Comparison of ENCODE assay signal across 13 mouse cellular contexts in the genomic region with DNA sequence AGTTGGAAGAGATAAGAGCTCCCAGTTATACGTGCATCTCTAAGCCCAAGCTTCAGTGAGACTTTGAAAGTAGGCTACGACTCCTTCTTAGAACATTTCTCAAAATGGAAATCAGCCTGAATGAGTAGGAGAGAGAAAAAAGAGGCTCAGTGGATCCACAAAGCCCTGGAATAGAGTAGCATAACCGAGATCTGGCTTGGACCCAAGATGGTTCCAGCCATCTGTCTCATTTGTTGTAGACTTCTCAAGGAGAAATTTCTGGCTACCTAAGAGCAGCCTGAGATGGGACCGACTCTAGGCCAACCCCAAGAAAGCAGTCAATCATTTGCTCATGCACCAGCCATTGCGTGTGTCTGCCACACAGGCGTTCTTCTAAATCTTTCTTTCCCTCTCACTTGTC.
DNase-seq lines count a peak whose midpoint lies in the region; ATAC-seq lines count a peak whose summit lies in the region.
"Had no signal": no experiment of that assay in that cellular context is flagged by ENCODE, and none has a peak within 500 bp of the region (broad histone marks: within the 10 kb centered on the region; RNA-seq: fewer than 3 reads in every experiment).

No protein-coding gene starts in this region.

- no peak overlapping the region for H3K4me3 ChIP-seq in hindbrain, embryonic 12.5 days
- no peak overlapping the region for H3K4me3 ChIP-seq in hindbrain, embryonic 11.5 days (ENCODE audit: low read depth, low read length)
- H3K4me3 ChIP-seq: kidney, embryonic 15.5 days; limb, embryonic 15.5 days; myocyte had no signal

- H3K36me3 ChIP-seq in hindbrain, embryonic 12.5 days: no peaks in the 10 kb centered on the region
- no peaks in the 10 kb centered on the region for H3K36me3 ChIP-seq in hindbrain, embryonic 11.5 days (ENCODE audit: control insufficient read depth, insufficient read depth, low read length)
- H3K36me3 ChIP-seq: kidney, embryonic 15.5 days; limb, embryonic 15.5 days had no signal

- no peak for DNase-seq in hindbrain, embryonic 11.5 days (ENCODE audit: low spot score)
- DNase-seq in cerebellum, adult 9-11 months: peak; percentile 17
- DNase-seq in frontal cortex, postnatal 14 days (ENCODE audit: low spot score in 2 of 2): peak; percentile 41 to 47
- peak; percentile 73 for DNase-seq in left cerebral cortex, postnatal 4 days
- no peak for DNase-seq in urinary bladder, postnatal 25 days (ENCODE audit: low spot score)
- DNase-seq in lung, adult 18-20 months: no peak
- no peak for DNase-seq in heart, adult 8-10 months (ENCODE audit: low spot score)
- DNase-seq: gastrocnemius, postnatal 25 days; lung, postnatal 14 days had no signal

- H3K27ac ChIP-seq in hindbrain, embryonic 12.5 days: 0 out of 2 replicates have a peak overlapping the region, but pooled peaks have one; percentile 7
- no peak overlapping the region for H3K27ac ChIP-seq in hindbrain, embryonic 11.5 days (ENCODE audit: low read depth, low read length)
- H3K27ac ChIP-seq: kidney, embryonic 15.5 days; limb, embryonic 15.5 days had no signal

- H3K9ac ChIP-seq in hindbrain, embryonic 12.5 days: no peak overlapping the region
- no peak overlapping the region for H3K9ac ChIP-seq in hindbrain, embryonic 11.5 days (ENCODE audit: low read depth, low read length)
- H3K9ac ChIP-seq: kidney, embryonic 15.5 days; limb, embryonic 15.5 days had no signal

- H3K4me2 ChIP-seq in hindbrain, embryonic 12.5 days (replicated peaks): no peak overlapping the region
- H3K4me2 ChIP-seq in hindbrain, embryonic 11.5 days (replicated peaks; ENCODE audit: low read depth, low read length): no peak overlapping the region
- H3K4me2 ChIP-seq: kidney, embryonic 15.5 days; limb, embryonic 15.5 days had no signal

- intact Hi-C loops in left cerebral cortex, postnatal 4 days (cut with DNase I): no loop called here

- H3K9me3 ChIP-seq in hindbrain, embryonic 12.5 days (replicated peaks): no peaks in the 10 kb centered on the region
- H3K9me3 ChIP-seq in hindbrain, embryonic 11.5 days (ENCODE audit: control insufficient read depth, low read length): no peaks in the 10 kb centered on the region
- H3K9me3 ChIP-seq: kidney, embryonic 15.5 days; limb, embryonic 15.5 days had no signal

- 79% methylated on average over 6 of the region's 6 CpGs for WGBS in hindbrain, embryonic 12.5 days
- WGBS in hindbrain, embryonic 11.5 days: 83% methylated on average over 6 of the region's 6 CpGs

- H3K27me3 ChIP-seq in hindbrain, embryonic 12.5 days: no peaks in the 10 kb centered on the region
- H3K27me3 ChIP-seq in hindbrain, embryonic 11.5 days (ENCODE audit: control insufficient read depth, insufficient read depth, low read length): no peaks in the 10 kb centered on the region
- H3K27me3 ChIP-seq: kidney, embryonic 15.5 days; limb, embryonic 15.5 days had no signal

- peaks cover 25% of the 10 kb centered on the region for H3K4me1 ChIP-seq in hindbrain, embryonic 12.5 days
- no peaks in the 10 kb centered on the region; the same call in 1 of the 2 replicates for H3K4me1 ChIP-seq in hindbrain, embryonic 11.5 days (replicated peaks; ENCODE audit: control insufficient read depth, insufficient read depth, low read length)
- H3K4me1 ChIP-seq: kidney, embryonic 15.5 days had no signal

- no peak for ATAC-seq in hindbrain, embryonic 12.5 days (ENCODE audit: low FRiP score)
- no peak for ATAC-seq in hindbrain, embryonic 11.5 days (ENCODE audit: low FRiP score)

Comparison
In these comparisons a context has a peak if more than half of its experiments do, and no peak if none do; other contexts are left out.
1. DNase-seq: peak in cerebellum, adult 9-11 months (single experiment), frontal cortex, postnatal 14 days (2 of 2) and left cerebral cortex, postnatal 4 days (single experiment); none in hindbrain, embryonic 11.5 days (single experiment), urinary bladder, postnatal 25 days (single experiment), lung, adult 18-20 months (0 of 2) and heart, adult 8-10 months (single experiment).